Mouse (Mus musculus) ovary, postnatal 36 days (tissue): Measurements from ENCODE around the gene Eif4g1.
"Not testable (repeated sequence)": the region's sequence is repeated elsewhere in the genome, so short reads cannot be mapped to it uniquely, and the experiment has no call there.

Experiments used
- DNase-seq: peaks from one replicate; pipeline ENCODE4 v3.0.0; 2022; ENCODE audit warnings: low spot score, mixed read lengths

The Eif4g1 gene

GRCm38 (mm10) chr16:20668013-20668412 is at the start of gene Eif4g1:
Gene Eif4g1 (plus strand): TSS chr16:20668313.
- not testable (repeated sequence) for DNase-seq

- DNase-seq: peak; percentile 46
Observed at GRCm38 (mm10) chr16:20619541-20620398, 48.3 kb upstream of the Eif4g1 start.

- no peak for DNase-seq
Observed at GRCm38 (mm10) chr16:20620399-20620735, 47.7 kb upstream of the Eif4g1 start.

- no peak for DNase-seq
Observed at GRCm38 (mm10) chr16:20620751-20621190, 47.3 kb upstream of the Eif4g1 start.

GRCm38 (mm10) chr16:20621191-20621990 is 46.7 kb upstream of the Eif4g1 start, which contains the start of gene Camk2n2:
Gene Camk2n2 (minus strand): TSS chr16:20621287.
- DNase-seq: peak; percentile 73

- peak; percentile 64 for DNase-seq
Observed at GRCm38 (mm10) chr16:20621991-20622685, 46.0 kb upstream of the Eif4g1 start.

GRCm38 (mm10) chr16:20623211-20623610 is 44.9 kb upstream of the Eif4g1 start:
- no peak for DNase-seq

GRCm38 (mm10) chr16:20628871-20629391 is 39.2 kb upstream of the Eif4g1 start:
- DNase-seq: no peak

- peak; percentile 48 for DNase-seq
Observed at GRCm38 (mm10) chr16:20629731-20630634, 38.1 kb upstream of the Eif4g1 start, which contains the start of gene Ece2. Gene Ece2 (plus strand): TSS chr16:20629828.

GRCm38 (mm10) chr16:20637410-20637809 is 30.7 kb upstream of the Eif4g1 start:
- no peak for DNase-seq

GRCm38 (mm10) chr16:20638367-20638766 is 29.7 kb upstream of the Eif4g1 start:
- DNase-seq: no peak

- peak; percentile 71 for DNase-seq
Observed at GRCm38 (mm10) chr16:20642161-20642560, 26.0 kb upstream of the Eif4g1 start.

GRCm38 (mm10) chr16:20643911-20644310 is 24.2 kb upstream of the Eif4g1 start:
- no peak for DNase-seq

- DNase-seq: peak; percentile 97
Observed at GRCm38 (mm10) chr16:20651076-20651946, 16.8 kb upstream of the Eif4g1 start, which contains the start of gene Psmd2. Gene Psmd2 (plus strand): TSS chr16:20651652.

- DNase-seq: no peak
Observed at GRCm38 (mm10) chr16:20651947-20652310, 16.2 kb upstream of the Eif4g1 start.

GRCm38 (mm10) chr16:20653315-20653714 is 14.8 kb upstream of the Eif4g1 start:
- no peak for DNase-seq

- DNase-seq: no peak
Observed at GRCm38 (mm10) chr16:20657661-20658060, 10.5 kb upstream of the Eif4g1 start.

GRCm38 (mm10) chr16:20670291-20670690 is 2.2 kb downstream of the Eif4g1 start:
- no peak for DNase-seq

- DNase-seq: no peak
Observed at GRCm38 (mm10) chr16:20671886-20672285, 3.8 kb downstream of the Eif4g1 start.

- peak; percentile 97 for DNase-seq
Observed at GRCm38 (mm10) chr16:20672500-20672902, 4.4 kb downstream of the Eif4g1 start.
